In the genomic region with DNA sequence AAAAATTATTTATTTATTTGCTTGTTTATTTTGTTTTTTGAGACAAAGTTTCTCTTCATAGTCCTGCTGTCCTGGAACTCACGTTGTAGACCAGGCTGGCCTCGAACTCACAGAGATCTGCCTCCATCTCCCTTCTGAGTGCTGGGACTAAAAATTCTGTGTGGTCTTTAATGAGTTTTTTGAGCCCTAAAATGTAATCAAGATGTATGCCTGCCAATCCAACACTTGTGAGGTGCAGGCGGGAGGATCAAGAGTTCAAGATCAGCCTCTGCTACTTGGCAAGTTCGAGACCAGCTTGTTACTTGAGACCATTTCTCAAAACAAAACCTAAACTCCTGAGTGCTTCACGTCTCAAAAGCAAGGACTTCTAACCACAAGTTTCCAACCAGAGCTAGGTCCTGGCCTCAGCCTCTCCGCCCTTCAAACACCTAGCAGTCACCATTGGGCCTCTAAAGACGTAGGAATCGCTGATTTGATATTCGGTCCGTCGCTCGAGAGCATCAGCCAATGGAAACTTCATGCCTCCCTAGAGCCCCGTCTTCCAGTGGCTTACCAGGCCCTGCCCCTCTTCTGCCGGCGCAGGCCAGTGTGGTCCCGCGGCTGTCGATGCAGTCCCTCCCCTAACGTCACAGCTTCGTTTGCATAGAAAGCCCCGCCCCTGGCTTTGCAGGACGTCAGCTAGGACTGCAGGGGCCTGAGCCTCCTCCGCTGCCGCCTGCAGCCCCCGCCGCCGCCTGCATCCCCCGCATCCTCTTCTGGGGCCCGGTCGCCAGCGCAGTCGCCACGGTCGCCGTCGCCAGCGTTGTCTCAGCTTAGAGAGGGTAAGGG, we compare ENCODE assay signal across 8 mouse cellular contexts. TPM values are rescaled to one million over a fixed set of nuclear protein-coding genes. Genes with fewer than 3 reads are reported as not detected.
DNase-seq lines count a peak whose midpoint lies in the region; ATAC-seq and TF ChIP-seq lines count a peak whose summit lies in the region.

A gene (plus strand): TSS at position 637 of the 828 bp plus-strand sequence.

- peak within 1 kb of the TSS; percentile 47 to 73 (median 51) for H3K4me3 ChIP-seq in CH12.LX (replicated peaks in 1 of 3; ENCODE audit: low read depth in 2 of 3, low read length in 2 of 3, poor library complexity in 1 of 3)
- peak within 1 kb of the TSS; percentile 67 for H3K4me3 ChIP-seq in forebrain, embryonic 12.5 days (replicated peaks)
- peak within 1 kb of the TSS; percentile 71 for H3K4me3 ChIP-seq in heart, postnatal 0 days (ENCODE audit: low read depth, low read length)
- peak within 1 kb of the TSS; percentile 69 for H3K4me3 ChIP-seq in liver, embryonic 16.5 days (ENCODE audit: low read depth, low read length)
- H3K4me3 ChIP-seq in neural tube, embryonic 13.5 days, result peak within 1 kb of the TSS; percentile 83
- peak within 1 kb of the TSS; percentile 81 for H3K4me3 ChIP-seq in testis, adult 2 months (ENCODE audit: control insufficient read depth, low read depth, low read length)

- H3K4me2 ChIP-seq in CH12.LX (ENCODE audit: insufficient read depth, low read depth, poor library complexity, severe bottlenecking), result peak within 1 kb of the TSS; percentile 52
- peak within 1 kb of the TSS; percentile 96 for H3K4me2 ChIP-seq in forebrain, embryonic 12.5 days
- peak within 1 kb of the TSS; percentile 92 for H3K4me2 ChIP-seq in heart, postnatal 0 days (ENCODE audit: low read depth, low read length)
- H3K4me2 ChIP-seq in liver, embryonic 16.5 days (ENCODE audit: low read depth, low read length), result peak within 1 kb of the TSS; percentile 86
- H3K4me2 ChIP-seq in neural tube, embryonic 13.5 days, result peak within 1 kb of the TSS; percentile 93

- H3K27me3 ChIP-seq in CH12.LX (replicated peaks), result no peaks in the 10 kb centered on the region
- peaks cover 11% of the 10 kb centered on the region for H3K27me3 ChIP-seq in forebrain, embryonic 12.5 days
- 0 out of 2 replicates have a peak, but pooled peaks cover 6% of the 10 kb centered on the region for H3K27me3 ChIP-seq in heart, postnatal 0 days (ENCODE audit: control insufficient read depth, insufficient read depth, low read length)
- H3K27me3 ChIP-seq in liver, embryonic 16.5 days (ENCODE audit: control insufficient read depth, insufficient read depth, low read depth, low read length), result no peaks in the 10 kb centered on the region
- H3K27me3 ChIP-seq in neural tube, embryonic 13.5 days, result peaks cover 9% of the 10 kb centered on the region
- H3K27me3 ChIP-seq in testis, adult 2 months (ENCODE audit: control insufficient read depth, insufficient read depth, low read length), result no peaks in the 10 kb centered on the region

- peak; percentile 53 for TF ChIP-seq POLR2A in CH12.LX (IDR thresholded peaks at IDR 0.05; ENCODE audit: low read depth, low read length)
- TF ChIP-seq POLR2A in testis, adult 2 months (IDR thresholded peaks at IDR 0.05; ENCODE audit: control insufficient read depth, low read depth, low read length), result 0 out of 2 replicates have a peak, but pooled peaks have one; percentile 33

- peak; percentile 46 for TF ChIP-seq EP300 in CH12.LX (IDR thresholded peaks at IDR 0.05; ENCODE audit: low read length)
- TF ChIP-seq EP300 in heart, postnatal 0 days (IDR thresholded peaks at IDR 0.05; ENCODE audit: low read depth), result no peak

- TF ChIP-seq CTCF in CH12.LX (conservative IDR thresholded peaks at IDR 0.05 in 1 of 2, IDR thresholded peaks at IDR 0.05 in 1 of 2; ENCODE audit: low read depth in 2 of 2, low read length in 2 of 2), result no peak
- TF ChIP-seq CTCF in heart, postnatal 0 days (IDR thresholded peaks at IDR 0.05; ENCODE audit: low read depth), result no peak
- TF ChIP-seq CTCF in testis, adult 2 months (IDR thresholded peaks at IDR 0.05; ENCODE audit: control insufficient read depth, insufficient read depth, insufficient replicate concordance, low read depth, low read length), result no peak

- ATAC-seq in forebrain, embryonic 12.5 days (ENCODE audit: low FRiP score), result peak; percentile 99
- ATAC-seq in heart, postnatal 0 days (ENCODE audit: insufficient read depth, low read depth), result peak; percentile 95
- peak; percentile 98 for ATAC-seq in liver, embryonic 16.5 days (ENCODE audit: low read depth)
- ATAC-seq in neural tube, embryonic 13.5 days (ENCODE audit: low read depth), result peak; percentile 97

- H3K27ac ChIP-seq in CH12.LX (ENCODE audit: insufficient read depth, low read depth), result peak within 1 kb of the TSS; percentile 37; the same call in 1 of the 2 replicates
- peak within 1 kb of the TSS; percentile 81 for H3K27ac ChIP-seq in forebrain, embryonic 12.5 days
- H3K27ac ChIP-seq in heart, postnatal 0 days (ENCODE audit: low read depth), result peak within 1 kb of the TSS; percentile 95
- H3K27ac ChIP-seq in liver, embryonic 16.5 days (ENCODE audit: low read length), result peak within 1 kb of the TSS; percentile 69
- peak within 1 kb of the TSS; percentile 98 for H3K27ac ChIP-seq in neural tube, embryonic 13.5 days (replicated peaks)
- H3K27ac ChIP-seq in testis, adult 2 months (ENCODE audit: control insufficient read depth, insufficient read depth, low read depth, low read length), result peak within 1 kb of the TSS; percentile 81

- H3K9ac ChIP-seq in CH12.LX (ENCODE audit: insufficient read depth, low read depth), result peak within 1 kb of the TSS; percentile 74
- H3K9ac ChIP-seq in forebrain, embryonic 12.5 days, result peak within 1 kb of the TSS; percentile 86
- peak within 1 kb of the TSS; percentile 74 for H3K9ac ChIP-seq in heart, postnatal 0 days (replicated peaks; ENCODE audit: low read depth, low read length)
- peak within 1 kb of the TSS; percentile 69 for H3K9ac ChIP-seq in liver, embryonic 16.5 days (ENCODE audit: low read depth, low read length)
- H3K9ac ChIP-seq in neural tube, embryonic 13.5 days, result peak within 1 kb of the TSS; percentile 94

- peaks cover 20 to 44% of the 10 kb centered on the region in 2 experiments for H3K36me3 ChIP-seq in CH12.LX (replicated peaks in 1 of 2; ENCODE audit: control insufficient read depth in 1 of 2, insufficient read depth in 1 of 2, low read length in 1 of 2)
- H3K36me3 ChIP-seq in forebrain, embryonic 12.5 days (replicated peaks), result peaks cover 25% of the 10 kb centered on the region
- peaks cover 28% of the 10 kb centered on the region for H3K36me3 ChIP-seq in heart, postnatal 0 days (replicated peaks; ENCODE audit: control insufficient read depth, insufficient read depth, low read length)
- H3K36me3 ChIP-seq in liver, embryonic 16.5 days (ENCODE audit: control insufficient read depth, insufficient read depth), result peaks cover 4% of the 10 kb centered on the region; the same call in 1 of the 2 replicates
- peaks cover 32% of the 10 kb centered on the region for H3K36me3 ChIP-seq in neural tube, embryonic 13.5 days
- H3K36me3 ChIP-seq in testis, adult 2 months (ENCODE audit: control insufficient read depth, insufficient read depth, low read length), result no peaks in the 10 kb centered on the region

- dilution Hi-C loops in CH12.LX (cut with MboI; ENCODE audit: extremely low pct_ligation_motif_present, extremely low pct_unique_long_range_greater_than_20kb, low sequenced_read_pairs), result no loop called here

- no peak for TF ChIP-seq RAD21 in CH12.LX (IDR thresholded peaks at IDR 0.05; ENCODE audit: low read depth, low read length)

- in situ Hi-C loops in CH12.LX (cut with MboI; ENCODE audit: low pct_ligation_motif_present, low pct_unique_long_range_greater_than_20kb, low sequenced_read_pairs), result loop anchor here (5.0 kb wide), 1 partner anchor 37 kb away; a partner anchor contains a TSS

- 9% methylated on average over 37 of the region's 37 CpGs for whole genome bisulfite sequencing in forebrain, embryonic 12.5 days
- 8% methylated on average over 37 of the region's 37 CpGs for WGBS in heart, postnatal 0 days
- WGBS in liver, embryonic 16.5 days (ENCODE audit: insufficient replicate concordance), result 6% methylated on average over 37 of the region's 37 CpGs
- WGBS in neural tube, embryonic 13.5 days, result 8% methylated on average over 37 of the region's 37 CpGs

- peaks cover 9 to 45% of the 10 kb centered on the region in 2 experiments for H3K4me1 ChIP-seq in CH12.LX (ENCODE audit: control insufficient read depth in 1 of 2, insufficient read depth in 2 of 2)
- peaks cover 30% of the 10 kb centered on the region for H3K4me1 ChIP-seq in forebrain, embryonic 12.5 days
- peaks cover 17% of the 10 kb centered on the region for H3K4me1 ChIP-seq in heart, postnatal 0 days (ENCODE audit: control insufficient read depth, insufficient read depth)
- peaks cover 30% of the 10 kb centered on the region for H3K4me1 ChIP-seq in liver, embryonic 16.5 days (ENCODE audit: control insufficient read depth, low read depth, low read length)
- peaks cover 53% of the 10 kb centered on the region for H3K4me1 ChIP-seq in neural tube, embryonic 13.5 days (replicated peaks)
- H3K4me1 ChIP-seq in testis, adult 2 months (ENCODE audit: control insufficient read depth, insufficient read depth, low read length), result peaks cover 17% of the 10 kb centered on the region

- H3K9me3 ChIP-seq in CH12.LX (replicated peaks; ENCODE audit: low read length), result no peaks in the 10 kb centered on the region
- no peaks in the 10 kb centered on the region for H3K9me3 ChIP-seq in forebrain, embryonic 12.5 days
- H3K9me3 ChIP-seq in heart, postnatal 0 days (replicated peaks; ENCODE audit: control insufficient read depth, low read length), result no peaks in the 10 kb centered on the region
- no peaks in the 10 kb centered on the region for H3K9me3 ChIP-seq in liver, embryonic 16.5 days (replicated peaks; ENCODE audit: control insufficient read depth, low read length)
- no peaks in the 10 kb centered on the region for H3K9me3 ChIP-seq in neural tube, embryonic 13.5 days

- no peaks in the 10 kb centered on the region for H3K79me2 ChIP-seq in CH12.LX (replicated peaks; ENCODE audit: control insufficient read depth, extremely low read depth, insufficient read depth, poor library complexity, severe bottlenecking)

- peak; percentile 98 for DNase-seq in CH12.LX (ENCODE audit: extremely low read depth)
- DNase-seq in c-Kit-positive CD71-positive TER-119-negative erythroid progenitor cells, embryonic 14.5 days (ENCODE audit: low read depth), result peak; percentile 97
- peak; percentile 99 for DNase-seq in heart, postnatal 0 days (ENCODE audit: low spot score)
- DNase-seq in kidney, postnatal 4 days, result peak; percentile 96 to 98

TF ChIP-seq in CH12.LX, 34 proteins besides CTCF, POLR2A, EP300 and RAD21 (continues in another document):
- TF ChIP-seq MEF2A (IDR thresholded peaks at IDR 0.05; ENCODE audit: borderline replicate concordance, low read depth, low read length), result peak; percentile 16; the same call in 1 of the 2 replicates

RNA-seq across cellular contexts. Expression of the gene that starts here (rescaled TPM):
- total RNA-seq in CH12.LX (2012; rRNA removed) (1.8 and 1.9 TPM in 2 replicates), CH12.LX (2014; rRNA removed) (0.32 and 0.87 TPM in 2 replicates)
- 0.65 and 0.99 TPM in 2 replicates for polyA plus RNA-seq in CH12.LX (2012; ENCODE audit: insufficient read length, low read depth)
- polyA plus RNA-seq in forebrain, embryonic 12.5 days (2016; fragmentation: Nextera tagmentation; extraction: Ambion mirVana), result 87.8 and 95.4 TPM in 2 replicates
- 21.4 and 40.3 TPM in 2 replicates for total RNA-seq in heart, postnatal 0 days (2014; rRNA removed; ENCODE audit: low replicate concordance)
- 32.7 and 32.8 TPM in 2 replicates for polyA plus RNA-seq in heart, postnatal 0 days (2015; fragmentation: Nextera tagmentation; extraction: Ambion mirVana)
- 2.2 and 3.4 TPM in 2 replicates for polyA plus RNA-seq in liver, embryonic 16.5 days (2015; fragmentation: Nextera tagmentation; extraction: Ambion mirVana)
- polyA plus RNA-seq in neural tube, embryonic 13.5 days (2015; fragmentation: Nextera tagmentation; extraction: Ambion mirVana), result 402 and 417 TPM in 2 replicates
- polyA plus RNA-seq in testis, adult 2 months (2012; rRNA removed), result 7.9 and 8.2 TPM in 2 replicates

Comparison
In these comparisons a context has a peak if more than half of its experiments do, and no peak if none do; other contexts are left out.
1. Peak in every context shown above with its lines: DNase-seq, ATAC-seq, H3K4me3 ChIP-seq and H3K27ac ChIP-seq.
2. H3K27ac ChIP-seq: peak in every context shown above with its lines; median percentile 98 in neural tube, embryonic 13.5 days; 95 in heart, postnatal 0 days; 81 in forebrain, embryonic 12.5 days; 81 in testis, adult 2 months; 69 in liver, embryonic 16.5 days; 37 in CH12.LX.